Mouse (Mus musculus) forebrain, postnatal 0 days (tissue): ENCODE measurements around the gene Rasl12. TPM values are rescaled to one million over a fixed set of nuclear protein-coding genes. Genes with fewer than 3 reads are reported as not detected.

Experiments
- ATAC-seq: fragments of 200-750 bp; cut with Nextera tagmentation; 2 replicates; pipeline ENCODE4 v1.8.0; 2017; ENCODE audit warnings: mild to moderate bottlenecking, moderate library complexity
- DNase-seq: peaks from one replicate; pipeline ENCODE4 v3.0.0-alpha.2; 2015
- H3K27ac ChIP-seq: fragments of 300-500 bp; sonication (generic); 2 replicates; pipeline ENCODE4 v1.5.1; 2014; ENCODE audit warnings: low read depth, mild to moderate bottlenecking, antibody characterized with exemption, low read length, moderate library complexity, mixed read lengths
- H3K27me3 ChIP-seq: fragments of 300-500 bp; sonication (generic); 2 replicates; pipeline ENCODE4 v1.6.1; 2014; ENCODE audit warnings: mild to moderate bottlenecking, low read length, mixed read lengths; ENCODE audit not compliant: insufficient read depth
- H3K36me3 ChIP-seq: fragments of 300-500 bp; sonication (generic); 2 replicates; pipeline ENCODE4 v1.6.1; 2014; ENCODE audit warnings: mild to moderate bottlenecking, moderate library complexity; ENCODE audit not compliant: insufficient read depth
- H3K4me1 ChIP-seq: fragments of 300-500 bp; sonication (generic); 2 replicates; pipeline ENCODE4 v1.6.1; 2014; ENCODE audit warnings: antibody characterized with exemption; ENCODE audit not compliant: insufficient read depth
- H3K4me2 ChIP-seq: fragments of 300-500 bp; sonication (generic); 2 replicates; pipeline ENCODE4 v1.6.1; 2014; ENCODE audit warnings: low read depth, mild to moderate bottlenecking, moderate library complexity
- H3K4me3 ChIP-seq: fragments of 300-500 bp; sonication (generic); 2 replicates; pipeline ENCODE4 v1.5.1; 2014; ENCODE audit warnings: low read depth, low read length, mixed read lengths
- H3K9ac ChIP-seq: fragments of 300-500 bp; sonication (generic); 2 replicates; pipeline ENCODE4 v1.6.1; 2014; ENCODE audit warnings: mild to moderate bottlenecking
- H3K9me3 ChIP-seq: fragments of 300-500 bp; sonication (generic); 2 replicates; pipeline ENCODE4 v1.6.1; 2016; ENCODE audit warnings: low read length
- CTCF ChIP-seq: sonication (generic); IDR thresholded peaks from 2 replicates; pipeline ENCODE4 v1.5.1; 2016; ENCODE audit warnings: antibody characterized with exemption, control low read depth, low read depth
- WGBS: fragments of 180-500 bp; shearing (Covaris S2); extraction: QIAGEN DNeasy Blood & Tissue Kit; methylation state at CpG from one replicate; pipeline ENCODE4 v1.1.7; 2014; 5-methylcytosine and 5-hydroxymethylcytosine counted together
- polyA plus RNA-seq: library from polyadenylated mRNA; unstranded; fragments of >200 nt; fragmentation: Nextera tagmentation; extraction: Ambion mirVana; gene quantifications from 2 replicates; pipeline ENCODE4 v1.2.1, GENCODE M21; 2015
- total RNA-seq: library from RNA; depleted of rRNA; stranded (reverse); fragments of >200 nt; gene quantifications from 2 replicates; pipeline ENCODE4 v1.2.3, GENCODE M21; 2014; rRNA removed

The Rasl12 gene
- total RNA-seq: 7.5 and 8.2 TPM in 2 replicates
- polyA plus RNA-seq: 4.2 and 4.6 TPM in 2 replicates

GRCm38 (mm10) chr9:65398279-65398678, at the start of gene Rasl12:
Gene Rasl12, plus strand, starts transcription at chr9:65398506.
- ATAC-seq: peak; percentile 84

GRCm38 (mm10) chr9:65353251-65353650, 45.1 kb upstream of the Rasl12 start:
- 92% methylated on average over 5 of the region's 5 CpGs for WGBS
- TF ChIP-seq CTCF: no peak
- Histone ChIP-seq H3K9ac (no peak overlapping the region), H3K27ac (no peak overlapping the region), H3K4me1 (peaks cover under 1% of the 10 kb centered on the region; the same call in 1 of the 2 replicates), H3K27me3 (no peaks in the 10 kb centered on the region), H3K36me3 (peaks cover 34% of the 10 kb centered on the region), H3K9me3 (no peaks in the 10 kb centered on the region), H3K4me3 (no peak overlapping the region), H3K4me2 (no peak overlapping the region)
- ATAC-seq: no peak
- DNase-seq: no peak

More at GRCm38 (mm10) chr9:65398279-65398678, at the start of gene Rasl12:
- peak; percentile 58 for DNase-seq
- WGBS: under 1% methylated on average over 24 of the region's 24 CpGs
- peak within 1 kb of the TSS; percentile 44 for H3K4me3 ChIP-seq
- no peaks in the 10 kb centered on the region for H3K36me3 ChIP-seq
- H3K4me1 ChIP-seq: peaks cover 6% of the 10 kb centered on the region; the same call in 1 of the 2 replicates
- no peak for TF ChIP-seq CTCF
- peak within 1 kb of the TSS; percentile 77 for H3K4me2 ChIP-seq
- H3K27me3 ChIP-seq: no peaks in the 10 kb centered on the region
- no peaks in the 10 kb centered on the region for H3K9me3 ChIP-seq
- peak within 1 kb of the TSS; percentile 51 for H3K9ac ChIP-seq
- no peak within 1 kb of the TSS for H3K27ac ChIP-seq

GRCm38 (mm10) chr9:65356561-65356960, 41.7 kb upstream of the Rasl12 start:
- Histone ChIP-seq H3K27me3 (no peaks in the 10 kb centered on the region), H3K36me3 (peaks cover 63% of the 10 kb centered on the region), H3K4me1 (no peaks in the 10 kb centered on the region), H3K4me2 (no peak overlapping the region), H3K9me3 (no peaks in the 10 kb centered on the region), H3K9ac (no peak overlapping the region), H3K27ac (no peak overlapping the region), H3K4me3 (no peak overlapping the region)
- 84% methylated on average over 7 of the region's 7 CpGs for WGBS
- DNase-seq (no peak), ATAC-seq (no peak)
- no peak for TF ChIP-seq CTCF

GRCm38 (mm10) chr9:65356971-65357370, 41.3 kb upstream of the Rasl12 start:
- ATAC-seq (no peak), DNase-seq (no peak)
- H3K27me3 ChIP-seq: no peaks in the 10 kb centered on the region
- no peaks in the 10 kb centered on the region for H3K4me1 ChIP-seq
- H3K27ac ChIP-seq: no peak overlapping the region
- H3K9ac ChIP-seq: no peak overlapping the region
- H3K36me3 ChIP-seq: peaks cover 67% of the 10 kb centered on the region
- no peak overlapping the region for H3K4me2 ChIP-seq
- no peak overlapping the region for H3K4me3 ChIP-seq
- H3K9me3 ChIP-seq: no peaks in the 10 kb centered on the region
- no peak for TF ChIP-seq CTCF
- WGBS: 88% methylated on average over 2 of the region's 2 CpGs

GRCm38 (mm10) chr9:65358956-65359480, 39.3 kb upstream of the Rasl12 start:
- Histone ChIP-seq H3K36me3 (peaks cover 76% of the 10 kb centered on the region), H3K4me1 (no peaks in the 10 kb centered on the region), H3K9me3 (no peaks in the 10 kb centered on the region), H3K27ac (no peak overlapping the region), H3K4me2 (no peak overlapping the region), H3K27me3 (no peaks in the 10 kb centered on the region), H3K4me3 (no peak overlapping the region), H3K9ac (no peak overlapping the region)
- DNase-seq (no peak), ATAC-seq (no peak)
- TF ChIP-seq CTCF: no peak
- WGBS: 89% methylated on average over 1 of the region's 1 CpGs

GRCm38 (mm10) chr9:65360641-65361448, 37.5 kb upstream of the Rasl12 start, which contains the start of gene Ubap1l:
Gene Ubap1l, plus strand, starts transcription at chr9:65361041.
- ATAC-seq: no peak
- TF ChIP-seq CTCF: no peak

GRCm38 (mm10) chr9:65363684-65364083, 34.6 kb upstream of the Rasl12 start:
- no peaks in the 10 kb centered on the region for H3K9me3 ChIP-seq
- H3K4me1 ChIP-seq: no peaks in the 10 kb centered on the region
- TF ChIP-seq CTCF: no peak
- DNase-seq (no peak), ATAC-seq (no peak)
- H3K27ac ChIP-seq: no peak overlapping the region
- H3K36me3 ChIP-seq: peaks cover 39% of the 10 kb centered on the region
- no peak overlapping the region for H3K4me3 ChIP-seq
- no peak overlapping the region for H3K9ac ChIP-seq
- no peak overlapping the region for H3K4me2 ChIP-seq
- 78% methylated on average over 9 of the region's 9 CpGs for WGBS
- H3K27me3 ChIP-seq: no peaks in the 10 kb centered on the region

More at GRCm38 (mm10) chr9:65360641-65361448, 37.5 kb upstream of the Rasl12 start, which contains the start of gene Ubap1l:
- Histone ChIP-seq H3K4me3 (no peak within 1 kb of the TSS), H3K36me3 (peaks cover 65% of the 10 kb centered on the region), H3K9me3 (no peaks in the 10 kb centered on the region), H3K27me3 (no peaks in the 10 kb centered on the region), H3K9ac (no peak within 1 kb of the TSS), H3K4me2 (no peak within 1 kb of the TSS), H3K27ac (no peak within 1 kb of the TSS), H3K4me1 (no peaks in the 10 kb centered on the region)
- 89% methylated on average over 16 of the region's 16 CpGs for WGBS
- DNase-seq: no peak
